Mouse (Mus musculus) heart, embryonic 16.5 days (tissue): ENCODE results near the gene Mpdu1. TPM values are rescaled to one million over a fixed set of nuclear protein-coding genes. Genes with fewer than 3 reads are reported as not detected.
A peak's percentile ranks its signal among the peaks of the same experiment; 100 is the strongest.

Source experiments
- ATAC-seq: fragments of 200-750 bp; cut with Nextera tagmentation; replicated peaks from 2 replicates; pipeline ENCODE4 v1.8.0; 2017; ENCODE audit warnings: moderate number of reproducible peaks; ENCODE audit not compliant: insufficient read depth, low FRiP score; ENCODE audit errors: extremely low read depth
- H3K27ac ChIP-seq: fragments of 300-500 bp; sonication (generic); 2 replicates; pipeline ENCODE4 v1.5.1; 2014; ENCODE audit warnings: mild to moderate bottlenecking, low read length, control low read depth, moderate library complexity
- H3K27me3 ChIP-seq: fragments of 300-500 bp; sonication (generic); 2 replicates; pipeline ENCODE4 v1.6.1; 2014; ENCODE audit warnings: low read length, mixed read lengths; ENCODE audit not compliant: control insufficient read depth, insufficient read depth
- H3K36me3 ChIP-seq: fragments of 300-500 bp; sonication (generic); 2 replicates; pipeline ENCODE4 v1.6.1; 2014; ENCODE audit not compliant: control insufficient read depth, insufficient read depth
- H3K4me1 ChIP-seq: fragments of 300-500 bp; sonication (generic); 2 replicates; pipeline ENCODE4 v1.6.1; 2014; ENCODE audit warnings: low read length, mixed read lengths; ENCODE audit not compliant: control insufficient read depth, insufficient read depth
- H3K4me2 ChIP-seq: fragments of 300-500 bp; sonication (generic); 2 replicates; pipeline ENCODE4 v1.6.1; 2014; ENCODE audit warnings: low read depth, mild to moderate bottlenecking, control low read depth, low read length
- H3K4me3 ChIP-seq: fragments of 300-500 bp; sonication (generic); 2 replicates; pipeline ENCODE4 v1.5.1; 2014; ENCODE audit warnings: mild to moderate bottlenecking, control low read depth, low read length
- H3K9ac ChIP-seq: fragments of 300-500 bp; sonication (generic); 2 replicates; pipeline ENCODE4 v1.6.1; 2014; ENCODE audit warnings: low read length, control low read depth
- H3K9me3 ChIP-seq: fragments of 300-500 bp; sonication (generic); replicated peaks from 2 replicates; pipeline ENCODE4 v1.6.1; 2016; ENCODE audit warnings: low read length; ENCODE audit not compliant: control insufficient read depth
- WGBS: fragments of 180-500 bp; shearing (Covaris S2); extraction: QIAGEN DNeasy Blood & Tissue Kit; methylation state at CpG from one replicate; pipeline ENCODE4 v1.1.7; 2014; 5-methylcytosine and 5-hydroxymethylcytosine counted together
- polyA plus RNA-seq: library from polyadenylated mRNA; unstranded; fragments of >200 nt; fragmentation: Nextera tagmentation; extraction: Ambion mirVana; gene quantifications from 2 replicates; pipeline ENCODE4 v1.2.1, GENCODE M21; 2015

The Mpdu1 gene
- 40.1 and 44.0 TPM in 2 replicates for polyA plus RNA-seq

DNA sequence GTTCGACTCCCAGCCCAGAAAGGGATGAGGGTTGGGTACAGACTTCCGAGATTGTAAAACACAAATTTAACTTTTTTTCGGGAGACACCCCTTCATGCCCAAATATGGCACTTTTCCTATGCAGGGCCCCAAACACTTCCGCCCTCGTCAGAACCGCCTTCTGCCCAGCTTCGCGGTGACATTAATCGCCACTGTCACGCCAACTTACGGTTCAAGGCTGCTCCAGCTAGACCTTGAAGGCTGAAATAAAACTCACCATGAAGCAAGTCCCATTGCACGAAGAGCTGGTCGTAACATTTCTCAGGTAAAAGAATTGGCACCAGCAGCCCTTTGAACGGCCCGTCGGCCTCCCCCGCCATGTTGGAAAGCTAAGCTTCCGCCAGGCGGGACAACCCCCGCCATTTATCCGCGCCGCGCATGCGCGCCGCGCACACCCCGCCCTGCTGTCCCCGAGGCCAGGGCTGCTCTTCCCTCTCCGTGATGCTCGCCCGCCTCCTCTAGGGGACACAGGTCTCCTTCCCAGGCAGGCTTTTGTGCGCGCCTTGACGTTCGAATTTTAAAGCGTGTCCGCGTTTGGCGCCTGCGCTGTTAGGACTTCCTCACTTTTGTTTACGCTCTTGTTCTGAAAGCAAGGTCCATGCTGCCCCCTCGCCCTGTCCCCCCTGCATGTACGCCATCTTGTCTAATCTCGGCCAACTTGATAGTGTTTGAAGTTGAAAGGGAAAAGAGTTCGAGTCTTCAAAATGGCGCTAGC, at the start of gene Mpdu1:
Mpdu1 (minus strand) TSS at position 430 of the 754 bp plus-strand sequence.
- Histone ChIP-seq H3K4me1 (peaks cover 15% of the 10 kb centered on the region), H3K4me2 (peak within 1 kb of the TSS; percentile 76), H3K27me3 (no peaks in the 10 kb centered on the region), H3K9ac (peak within 1 kb of the TSS; percentile 76), H3K4me3 (peak within 1 kb of the TSS; percentile 75), H3K9me3 (no peaks in the 10 kb centered on the region), H3K36me3 (peaks cover 36% of the 10 kb centered on the region), H3K27ac (peak within 1 kb of the TSS; percentile 98)
- under 1% methylated on average over 48 of the region's 48 CpGs for WGBS
- peak; percentile 96 for ATAC-seq

DNA sequence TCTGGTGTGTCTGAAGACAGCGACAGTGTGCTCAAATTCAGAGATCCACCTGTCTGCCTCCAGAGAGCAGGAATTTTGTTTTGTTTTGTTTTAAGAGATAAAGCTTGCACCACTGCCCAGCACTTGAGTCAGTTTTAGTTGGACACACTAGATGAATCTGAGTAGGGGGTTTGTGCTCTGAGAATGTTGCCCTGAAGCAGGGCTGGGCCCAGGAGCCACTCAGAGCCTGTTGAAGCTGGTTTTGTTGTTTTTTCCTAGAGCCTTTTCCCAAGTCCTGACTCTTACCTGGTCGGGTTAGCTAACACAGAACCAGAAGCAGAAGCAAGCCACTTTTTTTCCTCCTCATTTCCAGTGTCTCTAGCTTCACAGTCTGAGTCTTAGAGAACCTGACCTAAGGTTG, 48.6 kb upstream of the Mpdu1 start:
- no peak overlapping the region for H3K27ac ChIP-seq
- H3K4me2 ChIP-seq: no peak overlapping the region
- no peak for ATAC-seq
- no peaks in the 10 kb centered on the region for H3K36me3 ChIP-seq
- H3K9ac ChIP-seq: no peak overlapping the region
- no peaks in the 10 kb centered on the region for H3K27me3 ChIP-seq
- peaks cover 4% of the 10 kb centered on the region for H3K4me1 ChIP-seq
- 76% methylated on average over 2 of the region's 2 CpGs for WGBS
- no peak overlapping the region for H3K4me3 ChIP-seq
- no peaks in the 10 kb centered on the region; the same call in 1 of the 2 replicates for H3K9me3 ChIP-seq

DNA sequence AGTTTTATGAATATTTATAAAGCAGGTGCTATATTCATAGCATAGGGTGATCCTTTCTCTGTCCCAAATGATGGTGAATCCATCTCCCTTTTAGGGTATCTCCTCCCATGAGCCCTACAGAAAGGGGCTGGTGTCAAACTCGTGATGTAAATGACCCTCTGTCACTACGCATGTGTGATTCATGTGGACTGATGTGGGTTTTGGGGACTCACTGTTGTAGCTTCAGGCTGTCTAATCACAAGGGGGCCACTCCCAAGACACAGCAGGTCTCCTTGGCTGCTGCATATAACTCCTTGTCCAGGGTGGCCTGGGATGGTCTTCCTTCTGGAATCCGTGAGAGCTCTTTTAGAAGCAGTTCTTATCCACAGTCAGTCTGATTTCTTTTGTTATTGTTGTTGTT, 48.0 kb upstream of the Mpdu1 start:
- no peak for ATAC-seq
- Histone ChIP-seq H3K4me3 (no peak overlapping the region), H3K9me3 (no peaks in the 10 kb centered on the region; the same call in 1 of the 2 replicates), H3K4me1 (no peaks in the 10 kb centered on the region), H3K27me3 (no peaks in the 10 kb centered on the region), H3K4me2 (no peak overlapping the region), H3K27ac (no peak overlapping the region), H3K36me3 (no peaks in the 10 kb centered on the region), H3K9ac (no peak overlapping the region)
- WGBS: 72% methylated on average over 3 of the region's 3 CpGs

DNA sequence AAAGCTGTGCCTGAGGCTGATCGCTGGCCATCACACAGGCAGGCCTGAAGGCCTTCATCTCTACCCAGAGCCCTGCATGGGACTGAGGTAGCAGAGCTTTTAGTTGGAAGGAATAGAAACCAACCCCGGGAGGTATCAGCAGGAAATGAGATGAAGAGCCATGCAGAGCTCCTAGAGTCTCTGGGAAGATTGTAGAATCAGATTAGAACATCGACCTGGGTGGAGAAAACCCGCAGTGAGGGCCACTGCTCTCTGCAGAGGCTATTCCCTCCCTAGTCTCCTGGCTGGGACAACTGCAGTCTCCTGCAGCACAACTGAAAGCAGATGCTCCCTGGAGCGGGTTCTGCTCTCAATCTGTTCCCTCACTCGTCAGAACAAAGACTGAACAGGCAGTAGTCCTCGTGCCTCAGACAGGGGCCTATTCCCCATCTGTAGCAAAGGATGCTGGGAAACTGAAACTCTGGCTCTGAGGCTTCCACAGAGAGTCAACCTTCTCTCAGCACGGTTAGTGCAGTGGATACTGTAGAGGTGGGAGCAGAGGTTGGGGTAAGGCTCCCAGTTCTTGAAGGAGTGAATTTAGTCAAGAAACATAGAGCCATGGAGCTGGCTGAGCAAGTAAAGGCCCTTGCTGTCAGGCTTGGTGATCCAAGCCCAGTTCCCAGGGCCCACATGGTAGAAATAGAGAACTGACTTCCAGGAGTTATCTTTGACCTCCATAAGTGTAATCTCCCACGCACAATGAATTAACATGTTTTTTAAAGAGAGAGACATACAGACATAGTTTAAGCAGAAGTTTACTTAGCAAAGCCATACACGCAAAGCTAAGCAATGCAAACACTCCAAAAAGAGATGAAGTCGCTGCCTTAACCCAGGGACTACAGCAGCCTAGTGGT, 47.4 kb upstream of the Mpdu1 start:
- no peaks in the 10 kb centered on the region for H3K27me3 ChIP-seq
- H3K4me3 ChIP-seq: no peak overlapping the region
- no peak overlapping the region for H3K4me2 ChIP-seq
- WGBS: 44% methylated on average over 11 of the region's 11 CpGs
- no peaks in the 10 kb centered on the region for H3K36me3 ChIP-seq
- H3K27ac ChIP-seq: no peak overlapping the region
- no peak for ATAC-seq
- no peaks in the 10 kb centered on the region for H3K9me3 ChIP-seq
- no peak overlapping the region for H3K9ac ChIP-seq
- no peaks in the 10 kb centered on the region for H3K4me1 ChIP-seq

DNA sequence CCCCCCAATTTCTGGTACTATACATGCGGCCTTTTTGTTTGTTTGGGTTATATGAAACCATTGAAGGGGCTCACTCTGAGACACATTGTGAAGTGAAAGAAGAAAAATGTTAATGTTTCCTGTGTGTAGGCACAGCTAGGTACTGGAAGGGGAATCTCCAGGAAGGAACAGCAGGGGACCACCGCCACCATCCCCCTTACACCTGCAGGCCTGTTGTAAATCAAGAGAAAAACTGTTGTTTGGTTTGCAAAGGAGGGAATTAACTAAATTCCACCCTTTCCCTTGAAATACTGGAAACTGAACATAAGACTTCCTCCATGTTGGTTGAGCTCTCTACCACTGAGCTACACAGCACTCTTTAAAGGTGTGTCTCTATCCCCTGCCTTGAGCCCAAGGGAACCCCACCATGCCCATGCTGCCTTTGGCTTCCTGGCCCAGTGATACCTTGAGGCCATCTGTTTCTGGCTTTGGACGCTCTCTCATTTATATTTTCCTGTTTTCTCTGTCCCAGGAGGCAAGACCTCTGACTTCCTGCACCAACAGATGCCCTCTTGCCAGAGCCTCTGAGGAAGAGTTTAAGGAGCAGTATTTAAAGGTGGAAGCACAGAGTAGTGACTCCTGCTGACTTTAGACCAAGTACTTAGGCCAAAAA, 46.3 kb upstream of the Mpdu1 start:
- 83% methylated on average over 3 of the region's 3 CpGs for WGBS
- H3K27ac ChIP-seq: no peak overlapping the region

DNA sequence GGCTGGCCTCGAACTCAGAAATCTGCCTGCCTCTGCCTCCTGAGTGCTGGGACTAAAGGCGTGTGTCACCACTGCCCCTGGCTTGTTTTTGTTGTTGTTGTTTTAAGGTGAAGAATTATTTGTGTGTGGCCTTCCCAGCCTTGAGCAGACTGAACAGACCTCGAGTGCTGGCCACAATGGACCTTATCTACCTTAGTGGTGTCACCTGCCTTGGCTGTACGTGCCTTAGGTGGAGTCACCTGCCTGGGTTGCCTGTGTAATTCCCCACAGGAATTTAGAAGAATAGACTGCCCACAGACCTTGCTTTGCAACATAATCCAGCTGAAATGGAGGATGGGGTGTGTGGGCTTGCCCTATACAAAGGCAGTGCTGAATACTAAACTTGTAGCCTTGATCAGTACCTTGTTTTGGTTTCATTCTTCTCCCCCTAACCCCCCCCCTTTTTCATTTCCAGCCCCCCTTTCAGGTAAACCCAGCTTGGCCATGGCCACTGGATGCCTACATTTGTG, 45.5 kb upstream of the Mpdu1 start:
- Histone ChIP-seq H3K27me3 (no peaks in the 10 kb centered on the region), H3K4me2 (no peak overlapping the region), H3K27ac (no peak overlapping the region), H3K9ac (no peak overlapping the region), H3K36me3 (no peaks in the 10 kb centered on the region), H3K4me3 (no peak overlapping the region), H3K9me3 (no peaks in the 10 kb centered on the region), H3K4me1 (no peaks in the 10 kb centered on the region)
- 87% methylated on average over 4 of the region's 4 CpGs for WGBS
- no peak for ATAC-seq

More for the DNA sequence above, 46.3 kb upstream of the Mpdu1 start:
- Histone ChIP-seq H3K36me3 (no peaks in the 10 kb centered on the region), H3K4me1 (no peaks in the 10 kb centered on the region), H3K9ac (no peak overlapping the region), H3K9me3 (no peaks in the 10 kb centered on the region), H3K27me3 (no peaks in the 10 kb centered on the region), H3K4me3 (no peak overlapping the region), H3K4me2 (no peak overlapping the region)
- ATAC-seq: no peak

DNA sequence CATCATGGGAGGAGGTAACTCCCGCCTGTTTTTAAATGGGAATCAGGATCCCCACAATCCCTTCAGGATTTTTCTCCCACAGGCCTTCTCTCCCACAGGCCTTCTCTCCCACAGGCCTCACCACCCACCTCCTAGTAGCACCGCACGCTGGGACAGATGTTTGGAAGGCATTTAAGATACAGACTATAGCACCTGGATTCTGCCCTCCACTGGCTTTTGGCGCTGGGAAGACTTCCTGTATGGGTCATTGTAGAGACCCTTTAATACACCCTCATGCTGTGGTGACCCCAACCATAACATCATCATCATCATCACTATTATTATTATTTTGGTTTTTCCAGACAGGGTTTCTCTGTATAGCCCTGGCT, 45.0 kb upstream of the Mpdu1 start:
- H3K27ac ChIP-seq: no peak overlapping the region
- no peaks in the 10 kb centered on the region for H3K4me1 ChIP-seq
- 87% methylated on average over 4 of the region's 4 CpGs for WGBS
- ATAC-seq: no peak
- no peaks in the 10 kb centered on the region for H3K27me3 ChIP-seq
- H3K9me3 ChIP-seq: no peaks in the 10 kb centered on the region
- H3K9ac ChIP-seq: no peak overlapping the region
- no peak overlapping the region for H3K4me2 ChIP-seq
- H3K36me3 ChIP-seq: no peaks in the 10 kb centered on the region
- no peak overlapping the region for H3K4me3 ChIP-seq

DNA sequence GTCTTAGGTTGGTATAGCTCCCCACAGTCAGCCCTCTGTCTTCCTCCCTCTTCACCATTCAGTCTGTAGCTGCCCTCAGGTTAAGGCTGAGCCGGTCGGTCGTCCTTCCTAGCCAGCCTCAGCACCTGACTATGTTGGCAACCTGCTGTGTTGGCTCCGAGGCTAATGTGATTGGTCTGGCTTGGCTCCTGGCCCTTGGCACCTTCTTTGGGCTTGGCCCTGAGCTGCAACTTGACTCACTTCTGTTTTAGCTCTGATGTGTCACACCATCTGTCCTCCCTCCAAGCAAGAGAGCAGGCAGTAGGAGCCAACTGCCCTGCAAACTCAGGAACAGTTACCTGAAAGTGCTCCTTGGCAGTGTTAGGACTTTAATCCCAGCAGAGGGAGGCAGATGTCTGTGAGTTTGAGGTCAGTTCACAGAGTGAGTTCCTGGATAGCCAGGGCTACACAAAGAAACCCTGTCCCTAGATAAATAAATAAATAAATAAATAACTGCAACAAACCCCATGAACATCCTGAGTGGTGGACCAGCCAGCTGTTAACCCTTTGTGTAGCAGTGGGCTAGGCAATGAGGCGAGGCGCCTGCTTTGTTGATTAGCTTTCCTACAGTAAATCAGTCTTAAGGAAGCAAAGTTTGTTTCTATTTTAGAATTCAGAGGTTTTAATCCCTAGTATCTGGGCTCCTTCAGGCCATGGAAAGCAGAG, 44.5 kb upstream of the Mpdu1 start:
- H3K27ac ChIP-seq: no peak overlapping the region
- H3K9me3 ChIP-seq: no peaks in the 10 kb centered on the region
- H3K9ac ChIP-seq: no peak overlapping the region
- H3K27me3 ChIP-seq: no peaks in the 10 kb centered on the region
- no peak overlapping the region for H3K4me2 ChIP-seq
- no peak overlapping the region for H3K4me3 ChIP-seq
- ATAC-seq: no peak
- H3K4me1 ChIP-seq: no peaks in the 10 kb centered on the region
- WGBS: 49% methylated on average over 6 of the region's 6 CpGs
- no peaks in the 10 kb centered on the region for H3K36me3 ChIP-seq
